Mouse (Mus musculus) embryonic facial prominence, embryonic 12.5 days (tissue): ENCODE data around the gene Bcar3. TPM values are rescaled to one million over a fixed set of nuclear protein-coding genes. Genes with fewer than 3 reads are reported as not detected.
A peak's percentile ranks its signal among the peaks of the same experiment; 100 is the strongest.
"Not testable (repeated sequence)": the region's sequence is repeated elsewhere in the genome, so short reads cannot be mapped to it uniquely, and the experiment has no call there.

Experiments used
- ATAC-seq: fragments of 200-750 bp; cut with Nextera tagmentation; 2 replicates; pipeline ENCODE4 v1.8.0; 2017; ENCODE audit not compliant: insufficient number of reproducible peaks, insufficient read depth, low FRiP score, low TSS enrichment
- H3K27ac ChIP-seq: fragments of 300-500 bp; sonication (generic); 2 replicates; pipeline ENCODE4 v1.5.1; 2016; ENCODE audit warnings: mild to moderate bottlenecking
- H3K27me3 ChIP-seq: fragments of 300-500 bp; sonication (generic); 2 replicates; pipeline ENCODE4 v1.6.1; 2016; ENCODE audit warnings: mild to moderate bottlenecking, moderate library complexity
- H3K36me3 ChIP-seq: fragments of 300-500 bp; sonication (generic); 2 replicates; pipeline ENCODE4 v1.6.1; 2016; ENCODE audit warnings: mild to moderate bottlenecking
- H3K4me1 ChIP-seq: fragments of 300-500 bp; sonication (generic); 2 replicates; pipeline ENCODE4 v1.6.1; 2016
- H3K4me2 ChIP-seq: fragments of 300-500 bp; sonication (generic); replicated peaks from 2 replicates; pipeline ENCODE4 v1.6.1; 2016; ENCODE audit warnings: mild to moderate bottlenecking, moderate library complexity
- H3K4me3 ChIP-seq: fragments of 300-500 bp; sonication (generic); 2 replicates; pipeline ENCODE4 v1.5.1; 2016; ENCODE audit warnings: mild to moderate bottlenecking
- H3K9ac ChIP-seq: fragments of 300-500 bp; sonication (generic); 2 replicates; pipeline ENCODE4 v1.6.1; 2016; ENCODE audit warnings: mild to moderate bottlenecking, moderate library complexity
- H3K9me3 ChIP-seq: fragments of 300-500 bp; sonication (generic); 2 replicates; pipeline ENCODE4 v1.6.1; 2016; ENCODE audit warnings: mild to moderate bottlenecking, moderate library complexity
- WGBS: fragments of 180-500 bp; shearing (Covaris S2); methylation state at CpG from one replicate; pipeline ENCODE4 v1.1.7; 2016; 5-methylcytosine and 5-hydroxymethylcytosine counted together
- polyA plus RNA-seq: library from polyadenylated mRNA; unstranded; fragments of >200 nt; fragmentation: Nextera tagmentation; extraction: Ambion mirVana; gene quantifications from 2 replicates; pipeline ENCODE4 v1.2.1, GENCODE M21; 2016

Bcar3 gene
- polyA plus RNA-seq = 8.9 and 11.2 TPM in 2 replicates

- peak within 1 kb of the TSS; percentile 97 for H3K27ac ChIP-seq
- H3K27me3 ChIP-seq = no peaks in the 10 kb centered on the region
- peak within 1 kb of the TSS; percentile 67 for H3K4me2 ChIP-seq
- H3K36me3 ChIP-seq = no peaks in the 10 kb centered on the region
- H3K9ac ChIP-seq = peak within 1 kb of the TSS; percentile 89
- H3K9me3 ChIP-seq = no peaks in the 10 kb centered on the region
- H3K4me1 ChIP-seq = peaks cover 23% of the 10 kb centered on the region
- ATAC-seq = peak; percentile 82
- H3K4me3 ChIP-seq = peak within 1 kb of the TSS; percentile 90
- WGBS = 4% methylated on average over 37 of the region's 37 CpGs
Measured at GRCm38 (mm10) chr3:122293954-122294850, at the start of gene Bcar3. Gene Bcar3 (plus strand): TSS chr3:122294136.

GRCm38 (mm10) chr3:122244759-122245158 lies 49.2 kb upstream of the Bcar3 start:
- Histone ChIP-seq H3K27ac (no peak overlapping the region), H3K27me3 (no peaks in the 10 kb centered on the region), H3K9ac (0 out of 2 replicates have a peak overlapping the region, but pooled peaks have one; percentile 10), H3K4me1 (peaks cover 5% of the 10 kb centered on the region), H3K36me3 (no peaks in the 10 kb centered on the region), H3K4me2 (peak overlapping the region; percentile 84), H3K4me3 (peak overlapping the region; percentile 96), H3K9me3 (no peaks in the 10 kb centered on the region)
- WGBS = 54% methylated on average over 6 of the region's 6 CpGs
- ATAC-seq = no peak

- Histone ChIP-seq H3K36me3 (no peaks in the 10 kb centered on the region), H3K9me3 (no peaks in the 10 kb centered on the region)
- under 1% methylated on average over 47 of the region's 90 CpGs for WGBS
Measured at GRCm38 (mm10) chr3:122245215-122245877, 48.6 kb upstream of the Bcar3 start, which contains the start of gene Gclm. Gene Gclm (plus strand): TSS chr3:122245557.

GRCm38 (mm10) chr3:122245878-122246332 lies 48.0 kb upstream of the Bcar3 start:
- no peaks in the 10 kb centered on the region for H3K27me3 ChIP-seq
- peaks cover 5% of the 10 kb centered on the region for H3K4me1 ChIP-seq
- H3K4me2 ChIP-seq = peak overlapping the region; percentile 84
- under 1% methylated on average over 50 of the region's 50 CpGs for WGBS
- ATAC-seq = peak; percentile 44
- H3K36me3 ChIP-seq = no peaks in the 10 kb centered on the region
- no peaks in the 10 kb centered on the region for H3K9me3 ChIP-seq
- H3K4me3 ChIP-seq = peak overlapping the region; percentile 96
- peak overlapping the region; percentile 75 for H3K9ac ChIP-seq
- peak overlapping the region; percentile 89 for H3K27ac ChIP-seq

More at GRCm38 (mm10) chr3:122245215-122245877, 48.6 kb upstream of the Bcar3 start, which contains the start of gene Gclm:
- Histone ChIP-seq H3K27ac (peak within 1 kb of the TSS; percentile 89), H3K4me1 (peaks cover 5% of the 10 kb centered on the region), H3K4me3 (peak within 1 kb of the TSS; percentile 96), H3K27me3 (no peaks in the 10 kb centered on the region), H3K4me2 (peak within 1 kb of the TSS; percentile 84), H3K9ac (peak within 1 kb of the TSS; percentile 75)
- ATAC-seq = peak; percentile 97

- 31% methylated on average over 6 of the region's 6 CpGs for WGBS
- Histone ChIP-seq H3K4me3 (peak overlapping the region; percentile 96), H3K4me2 (peak overlapping the region; percentile 84), H3K4me1 (peaks cover 5% of the 10 kb centered on the region), H3K27ac (no peak overlapping the region), H3K36me3 (no peaks in the 10 kb centered on the region), H3K9me3 (no peaks in the 10 kb centered on the region), H3K27me3 (no peaks in the 10 kb centered on the region), H3K9ac (peak overlapping the region; percentile 75; the same call in 1 of the 2 replicates)
- no peak for ATAC-seq
Measured at GRCm38 (mm10) chr3:122246406-122246805, 47.5 kb upstream of the Bcar3 start.

GRCm38 (mm10) chr3:122246986-122247767 lies 46.8 kb upstream of the Bcar3 start:
- WGBS = 62% methylated on average over 12 of the region's 12 CpGs
- no peaks in the 10 kb centered on the region for H3K9me3 ChIP-seq
- no peak overlapping the region for H3K4me2 ChIP-seq
- H3K27me3 ChIP-seq = no peaks in the 10 kb centered on the region
- no peaks in the 10 kb centered on the region for H3K36me3 ChIP-seq
- ATAC-seq = no peak
- H3K4me1 ChIP-seq = peaks cover 5% of the 10 kb centered on the region
- no peak overlapping the region for H3K9ac ChIP-seq
- peak overlapping the region; percentile 96; the same call in 1 of the 2 replicates for H3K4me3 ChIP-seq
- H3K27ac ChIP-seq = no peak overlapping the region

- Histone ChIP-seq H3K36me3 (no peaks in the 10 kb centered on the region), H3K4me1 (peaks cover 5% of the 10 kb centered on the region), H3K4me3 (no peak overlapping the region), H3K9ac (no peak overlapping the region), H3K27me3 (no peaks in the 10 kb centered on the region), H3K4me2 (no peak overlapping the region), H3K9me3 (no peaks in the 10 kb centered on the region), H3K27ac (no peak overlapping the region)
- no peak for ATAC-seq
- 95% methylated on average over 2 of the region's 2 CpGs for WGBS
Measured at GRCm38 (mm10) chr3:122247768-122248100, 46.2 kb upstream of the Bcar3 start.

- no peak overlapping the region for H3K4me2 ChIP-seq
- no peaks in the 10 kb centered on the region for H3K9me3 ChIP-seq
- ATAC-seq = no peak
- no peak overlapping the region for H3K4me3 ChIP-seq
- no peak overlapping the region for H3K27ac ChIP-seq
- WGBS = 29% methylated on average over 3 of the region's 3 CpGs
- H3K27me3 ChIP-seq = no peaks in the 10 kb centered on the region
- H3K4me1 ChIP-seq = no peaks in the 10 kb centered on the region
- no peaks in the 10 kb centered on the region for H3K36me3 ChIP-seq
- no peak overlapping the region for H3K9ac ChIP-seq
Measured at GRCm38 (mm10) chr3:122252466-122253253, 41.3 kb upstream of the Bcar3 start.

- not testable (repeated sequence) for H3K27me3 ChIP-seq, H3K4me1 ChIP-seq, H3K4me2 ChIP-seq, H3K9me3 ChIP-seq, H3K4me3 ChIP-seq, ATAC-seq, H3K36me3 ChIP-seq, H3K27ac ChIP-seq, H3K9ac ChIP-seq
- WGBS = 86% methylated on average over 7 of the region's 7 CpGs
Measured at GRCm38 (mm10) chr3:122254050-122254449, 39.9 kb upstream of the Bcar3 start.

- Histone ChIP-seq H3K4me3 (no peak overlapping the region), H3K4me2 (no peak overlapping the region), H3K4me1 (peaks cover 2% of the 10 kb centered on the region), H3K27me3 (no peaks in the 10 kb centered on the region), H3K9me3 (no peaks in the 10 kb centered on the region), H3K27ac (no peak overlapping the region), H3K36me3 (peaks cover 4% of the 10 kb centered on the region; the same call in 1 of the 2 replicates), H3K9ac (no peak overlapping the region)
- 75% methylated on average over 5 of the region's 5 CpGs for WGBS
- ATAC-seq = no peak
Measured at GRCm38 (mm10) chr3:122269986-122270385, 23.9 kb upstream of the Bcar3 start.
